Mouse (Mus musculus): Measurements from ENCODE around the gene Tmeff2. TPM values are rescaled to one million over a fixed set of nuclear protein-coding genes. Genes with fewer than 3 reads are reported as not detected.
A peak's percentile ranks its signal among the peaks of the same experiment; 100 is the strongest.

The Tmeff2 gene
- total and polyA plus RNA-seq, 2 experiments from 2014 or later, result 37.8 to 62.1 TPM

GRCm38 (mm10) chr1:50927077-50927611 is 26.7 kb downstream of the Tmeff2 start:
- under 1% methylated on average over 36 of the region's 37 CpGs for WGBS
- H3K4me3 ChIP-seq (ENCODE audit: low read length), result peak overlapping the region; percentile 81
- peak; percentile 58 for TF ChIP-seq CTCF (IDR thresholded peaks at IDR 0.05; ENCODE audit: low read depth)
- peak overlapping the region; percentile 91 for H3K27ac ChIP-seq
- peak overlapping the region; percentile 86 for H3K4me2 ChIP-seq (ENCODE audit: low read depth, low read length)
- H3K4me1 ChIP-seq (ENCODE audit: insufficient read depth, low read length), result no peaks in the 10 kb centered on the region
- no peaks in the 10 kb centered on the region for H3K36me3 ChIP-seq (ENCODE audit: insufficient read depth, low read length)
- H3K9ac ChIP-seq (replicated peaks; ENCODE audit: low read length), result peak overlapping the region; percentile 63
- no peaks in the 10 kb centered on the region for H3K27me3 ChIP-seq (ENCODE audit: insufficient read depth, low read length)
- ATAC-seq (peak; percentile 96), DNase-seq (ENCODE audit: low spot score) (peak; percentile 96)
- H3K9me3 ChIP-seq (ENCODE audit: low read length), result no peaks in the 10 kb centered on the region

- no peaks in the 10 kb centered on the region for H3K36me3 ChIP-seq (ENCODE audit: insufficient read depth, low read length)
- ATAC-seq (no peak; the same call in 1 of the 2 replicates), DNase-seq (ENCODE audit: low spot score) (peak; percentile 49)
Observed at GRCm38 (mm10) chr1:50927679-50928187, 27.3 kb downstream of the Tmeff2 start.

GRCm38 (mm10) chr1:50928776-50929175 is 28.3 kb downstream of the Tmeff2 start:
- DNase-seq (ENCODE audit: low spot score) (no peak), ATAC-seq (no peak)
- WGBS, result 18% methylated on average over 3 of the region's 3 CpGs
- H3K4me2 ChIP-seq (ENCODE audit: low read depth, low read length), result peak overlapping the region; percentile 86
- H3K4me1 ChIP-seq (ENCODE audit: insufficient read depth, low read length), result no peaks in the 10 kb centered on the region
- H3K4me3 ChIP-seq (ENCODE audit: low read length), result peak overlapping the region; percentile 81
- TF ChIP-seq CTCF (IDR thresholded peaks at IDR 0.05; ENCODE audit: low read depth), result no peak
- H3K9ac ChIP-seq (replicated peaks; ENCODE audit: low read length), result peak overlapping the region; percentile 33
- H3K9me3 ChIP-seq (ENCODE audit: low read length), result no peaks in the 10 kb centered on the region
- H3K27ac ChIP-seq, result no peak overlapping the region
- no peaks in the 10 kb centered on the region for H3K36me3 ChIP-seq (ENCODE audit: insufficient read depth, low read length)
- H3K27me3 ChIP-seq (ENCODE audit: insufficient read depth, low read length), result no peaks in the 10 kb centered on the region

More at GRCm38 (mm10) chr1:50927679-50928187, 27.3 kb downstream of the Tmeff2 start:
- under 1% methylated on average over 35 of the region's 35 CpGs for WGBS
- no peaks in the 10 kb centered on the region for H3K4me1 ChIP-seq (ENCODE audit: insufficient read depth, low read length)
- no peaks in the 10 kb centered on the region for H3K27me3 ChIP-seq (ENCODE audit: insufficient read depth, low read length)
- peak overlapping the region; percentile 63 for H3K9ac ChIP-seq (replicated peaks; ENCODE audit: low read length)
- peak overlapping the region; percentile 81 for H3K4me3 ChIP-seq (ENCODE audit: low read length)
- H3K4me2 ChIP-seq (ENCODE audit: low read depth, low read length), result peak overlapping the region; percentile 86
- no peaks in the 10 kb centered on the region for H3K9me3 ChIP-seq (ENCODE audit: low read length)
- H3K27ac ChIP-seq, result peak overlapping the region; percentile 91
- no peak for TF ChIP-seq CTCF (IDR thresholded peaks at IDR 0.05; ENCODE audit: low read depth)

- Histone ChIP-seq H3K27ac (no peak overlapping the region), H3K9me3 (ENCODE audit: low read length) (no peaks in the 10 kb centered on the region), H3K4me3 (ENCODE audit: low read length) (no peak overlapping the region), H3K36me3 (ENCODE audit: insufficient read depth, low read length) (no peaks in the 10 kb centered on the region), H3K27me3 (ENCODE audit: insufficient read depth, low read length) (no peaks in the 10 kb centered on the region), H3K9ac (replicated peaks; ENCODE audit: low read length) (no peak overlapping the region), H3K4me1 (ENCODE audit: insufficient read depth, low read length) (no peaks in the 10 kb centered on the region), H3K4me2 (ENCODE audit: low read depth, low read length) (no peak overlapping the region)
- TF ChIP-seq CTCF (IDR thresholded peaks at IDR 0.05; ENCODE audit: low read depth), result no peak
- 61% methylated on average over 2 of the region's 2 CpGs for WGBS
- DNase-seq (ENCODE audit: low spot score) (peak; percentile 17), ATAC-seq (no peak)
Observed at GRCm38 (mm10) chr1:50935076-50935475, 34.6 kb downstream of the Tmeff2 start.

GRCm38 (mm10) chr1:50935484-50935883 is 35.0 kb downstream of the Tmeff2 start:
- H3K4me1 ChIP-seq (ENCODE audit: insufficient read depth, low read length), result no peaks in the 10 kb centered on the region
- H3K27me3 ChIP-seq (ENCODE audit: insufficient read depth, low read length), result no peaks in the 10 kb centered on the region
- no peak overlapping the region for H3K27ac ChIP-seq
- H3K4me3 ChIP-seq (ENCODE audit: low read length), result no peak overlapping the region
- no peak for ATAC-seq
- no peak for TF ChIP-seq CTCF (IDR thresholded peaks at IDR 0.05; ENCODE audit: low read depth)
- no peaks in the 10 kb centered on the region for H3K9me3 ChIP-seq (ENCODE audit: low read length)
- H3K4me2 ChIP-seq (ENCODE audit: low read depth, low read length), result no peak overlapping the region
- no peaks in the 10 kb centered on the region for H3K36me3 ChIP-seq (ENCODE audit: insufficient read depth, low read length)
- no peak overlapping the region for H3K9ac ChIP-seq (replicated peaks; ENCODE audit: low read length)
- WGBS, result 92% methylated on average over 2 of the region's 2 CpGs
- no peak for DNase-seq (ENCODE audit: low spot score)

- Histone ChIP-seq H3K4me3 (ENCODE audit: low read length) (no peak overlapping the region), H3K4me1 (ENCODE audit: insufficient read depth, low read length) (no peaks in the 10 kb centered on the region), H3K9ac (replicated peaks; ENCODE audit: low read length) (no peak overlapping the region), H3K9me3 (ENCODE audit: low read length) (no peaks in the 10 kb centered on the region), H3K27me3 (ENCODE audit: insufficient read depth, low read length) (no peaks in the 10 kb centered on the region), H3K27ac (no peak overlapping the region), H3K4me2 (ENCODE audit: low read depth, low read length) (no peak overlapping the region), H3K36me3 (ENCODE audit: insufficient read depth, low read length) (no peaks in the 10 kb centered on the region)
- no peak for TF ChIP-seq CTCF (IDR thresholded peaks at IDR 0.05; ENCODE audit: low read depth)
- DNase-seq (ENCODE audit: low spot score) (no peak), ATAC-seq (no peak)
- WGBS, result 70% methylated on average over 7 of the region's 7 CpGs
Observed at GRCm38 (mm10) chr1:50940131-50941039, 39.9 kb downstream of the Tmeff2 start.

Data from hindbrain, postnatal 0 days (tissue).